Mouse (Mus musculus) heart, postnatal 0 days (tissue): ENCODE measurements around the gene Abtb1. TPM values are rescaled to one million over a fixed set of nuclear protein-coding genes. Genes with fewer than 3 reads are reported as not detected.

ENCODE experiments used
- ATAC-seq: fragments of 200-750 bp; cut with Nextera tagmentation; 2 replicates; pipeline ENCODE4 v1.8.0; 2017; ENCODE audit warnings: low read depth, moderate number of reproducible peaks, moderate library complexity; ENCODE audit not compliant: insufficient read depth
- DNase-seq: peaks from one replicate; pipeline ENCODE4 v3.0.0-alpha.2; 2016; ENCODE audit warnings: low spot score
- H3K27ac ChIP-seq: fragments of 300-500 bp; sonication (generic); 2 replicates; pipeline ENCODE4 v1.5.1; 2014; ENCODE audit warnings: low read depth, mild to moderate bottlenecking
- H3K27me3 ChIP-seq: fragments of 300-500 bp; sonication (generic); 2 replicates; pipeline ENCODE4 v1.6.1; 2014; ENCODE audit warnings: low read length, mixed read lengths; ENCODE audit not compliant: control insufficient read depth, insufficient read depth
- H3K36me3 ChIP-seq: fragments of 300-500 bp; sonication (generic); replicated peaks from 2 replicates; pipeline ENCODE4 v1.6.1; 2014; ENCODE audit warnings: low read length, mixed read lengths; ENCODE audit not compliant: control insufficient read depth, insufficient read depth
- H3K4me1 ChIP-seq: fragments of 300-500 bp; sonication (generic); 2 replicates; pipeline ENCODE4 v1.6.1; 2014; ENCODE audit warnings: antibody characterized with exemption; ENCODE audit not compliant: control insufficient read depth, insufficient read depth
- H3K4me2 ChIP-seq: fragments of 300-500 bp; sonication (generic); 2 replicates; pipeline ENCODE4 v1.6.1; 2014; ENCODE audit warnings: low read depth, mild to moderate bottlenecking, low read length, moderate library complexity
- H3K4me3 ChIP-seq: fragments of 300-500 bp; sonication (generic); 2 replicates; pipeline ENCODE4 v1.5.1; 2014; ENCODE audit warnings: low read depth, low read length
- H3K9ac ChIP-seq: fragments of 300-500 bp; sonication (generic); replicated peaks from 2 replicates; pipeline ENCODE4 v1.6.1; 2014; ENCODE audit warnings: low read depth, low read length, mixed read lengths
- H3K9me3 ChIP-seq: fragments of 300-500 bp; sonication (generic); replicated peaks from 2 replicates; pipeline ENCODE4 v1.6.1; 2016; ENCODE audit warnings: low read length; ENCODE audit not compliant: control insufficient read depth
- CTCF ChIP-seq: IDR thresholded peaks from 2 replicates; pipeline ENCODE4 v1.5.1; 2016; ENCODE audit warnings: antibody characterized with exemption, control low read depth, low read depth
- EP300 ChIP-seq: IDR thresholded peaks from 2 replicates; pipeline ENCODE4 v1.6.1; 2016; ENCODE audit warnings: antibody characterized with exemption, low read depth
- WGBS: fragments of 180-500 bp; shearing (Covaris S2); extraction: QIAGEN DNeasy Blood & Tissue Kit; methylation state at CpG from one replicate; pipeline ENCODE4 v1.1.7; 2014; 5-methylcytosine and 5-hydroxymethylcytosine counted together
- polyA plus RNA-seq: library from polyadenylated mRNA; unstranded; fragments of >200 nt; fragmentation: Nextera tagmentation; extraction: Ambion mirVana; gene quantifications from 2 replicates; pipeline ENCODE4 v1.2.1, GENCODE M21; 2015
- total RNA-seq: library from RNA; depleted of rRNA; stranded (reverse); fragments of >200 nt; gene quantifications from 2 replicates; pipeline ENCODE4 v1.2.3, GENCODE M21; 2014; ENCODE audit warnings: low replicate concordance

Gene Abtb1
- total and polyA plus RNA-seq, 2 experiments from 2014 or later, result 29.1 to 63.9 TPM

GRCm38 (mm10) chr6:88815489-88815888 lies 26.3 kb downstream of the Abtb1 start:
- no peak overlapping the region for H3K9ac ChIP-seq
- 73% methylated on average over 3 of the region's 3 CpGs for WGBS

GRCm38 (mm10) chr6:88815036-88815435 lies 26.7 kb downstream of the Abtb1 start:
- no peak overlapping the region for H3K4me3 ChIP-seq
- peaks cover 9% of the 10 kb centered on the region; the same call in 1 of the 2 replicates for H3K36me3 ChIP-seq
- no peak for DNase-seq
- H3K27me3 ChIP-seq, result no peaks in the 10 kb centered on the region
- no peak overlapping the region for H3K9ac ChIP-seq
- H3K27ac ChIP-seq, result no peak overlapping the region
- TF ChIP-seq CTCF (no peak), EP300 (no peak)
- WGBS, result 80% methylated on average over 3 of the region's 3 CpGs
- H3K4me2 ChIP-seq, result no peak overlapping the region
- peaks cover 14% of the 10 kb centered on the region for H3K4me1 ChIP-seq
- no peak for ATAC-seq
- no peaks in the 10 kb centered on the region for H3K9me3 ChIP-seq

More at GRCm38 (mm10) chr6:88815489-88815888, 26.3 kb downstream of the Abtb1 start:
- no peak overlapping the region for H3K4me3 ChIP-seq
- DNase-seq (no peak), ATAC-seq (no peak)
- H3K27ac ChIP-seq, result no peak overlapping the region
- no peaks in the 10 kb centered on the region for H3K27me3 ChIP-seq
- H3K36me3 ChIP-seq, result peaks cover 6% of the 10 kb centered on the region; the same call in 1 of the 2 replicates
- no peak overlapping the region for H3K4me2 ChIP-seq
- TF ChIP-seq EP300 (no peak), CTCF (no peak)
- peaks cover 11% of the 10 kb centered on the region; the same call in 1 of the 2 replicates for H3K4me1 ChIP-seq
- no peaks in the 10 kb centered on the region for H3K9me3 ChIP-seq

- H3K9ac ChIP-seq, result no peak overlapping the region
- TF ChIP-seq CTCF, result no peak
- TF ChIP-seq EP300, result no peak
- H3K27ac ChIP-seq, result no peak overlapping the region
- DNase-seq, result no peak
- ATAC-seq, result no peak
- H3K36me3 ChIP-seq, result peaks cover 9% of the 10 kb centered on the region; the same call in 1 of the 2 replicates
- H3K4me2 ChIP-seq, result no peak overlapping the region
- no peaks in the 10 kb centered on the region for H3K27me3 ChIP-seq
- 71% methylated on average over 10 of the region's 10 CpGs for WGBS
- no peak overlapping the region for H3K4me3 ChIP-seq
- no peaks in the 10 kb centered on the region for H3K9me3 ChIP-seq
- peaks cover 20% of the 10 kb centered on the region for H3K4me1 ChIP-seq
These were observed 28.0 kb downstream of the Abtb1 start for GRCm38 (mm10) chr6:88813832-88814231.

GRCm38 (mm10) chr6:88812886-88813285 lies 28.9 kb downstream of the Abtb1 start:
- peak; percentile 40 for DNase-seq
- TF ChIP-seq EP300 (no peak), CTCF (peak; percentile 71)
- ATAC-seq, result no peak
- no peak overlapping the region for H3K4me3 ChIP-seq
- peaks cover 20% of the 10 kb centered on the region for H3K4me1 ChIP-seq
- no peaks in the 10 kb centered on the region for H3K27me3 ChIP-seq
- 73% methylated on average over 3 of the region's 3 CpGs for WGBS
- H3K4me2 ChIP-seq, result no peak overlapping the region
- peaks cover 9% of the 10 kb centered on the region; the same call in 1 of the 2 replicates for H3K36me3 ChIP-seq
- H3K27ac ChIP-seq, result no peak overlapping the region
- H3K9me3 ChIP-seq, result no peaks in the 10 kb centered on the region
- no peak overlapping the region for H3K9ac ChIP-seq

- no peak for TF ChIP-seq EP300
- no peak for TF ChIP-seq CTCF
- 51% methylated on average over 7 of the region's 7 CpGs for WGBS
- Histone ChIP-seq H3K9ac (no peak overlapping the region), H3K4me3 (no peak overlapping the region), H3K4me1 (peaks cover 20% of the 10 kb centered on the region), H3K36me3 (peaks cover 9% of the 10 kb centered on the region; the same call in 1 of the 2 replicates), H3K27me3 (no peaks in the 10 kb centered on the region), H3K9me3 (no peaks in the 10 kb centered on the region), H3K4me2 (no peak overlapping the region), H3K27ac (peak overlapping the region; percentile 2; the same call in 1 of the 2 replicates)
- peak; percentile 18; the same call in 1 of the 2 replicates for ATAC-seq
- no peak for DNase-seq
These were observed 29.8 kb downstream of the Abtb1 start for GRCm38 (mm10) chr6:88811880-88812400.

GRCm38 (mm10) chr6:88811396-88811795 lies 30.4 kb downstream of the Abtb1 start:
- no peaks in the 10 kb centered on the region for H3K27me3 ChIP-seq
- no peak for ATAC-seq
- H3K36me3 ChIP-seq, result peaks cover 9% of the 10 kb centered on the region; the same call in 1 of the 2 replicates
- no peak overlapping the region for H3K4me2 ChIP-seq
- DNase-seq, result no peak
- no peak overlapping the region for H3K4me3 ChIP-seq
- 18% methylated on average over 7 of the region's 7 CpGs for WGBS
- peaks cover 20% of the 10 kb centered on the region for H3K4me1 ChIP-seq
- TF ChIP-seq EP300, result no peak
- no peaks in the 10 kb centered on the region for H3K9me3 ChIP-seq
- H3K9ac ChIP-seq, result no peak overlapping the region
- H3K27ac ChIP-seq, result peak overlapping the region; percentile 48; the same call in 1 of the 2 replicates
